Mouse (Mus musculus): ENCODE measurements around the gene Cfap97d1.

- TF ChIP-seq MAFK (IDR thresholded peaks at IDR 0.05; ENCODE audit: borderline replicate concordance, low read depth, low read length) (no peak), POLR2A (IDR thresholded peaks at IDR 0.05; ENCODE audit: control insufficient read depth in 1 of 2, insufficient read depth in 1 of 2, low read depth in 1 of 2, low read length in 2 of 2, poor library complexity in 1 of 2) (no peak), CTCF (IDR thresholded peaks at IDR 0.05 in 2 of 3, conservative IDR thresholded peaks at IDR 0.05 in 1 of 3; ENCODE audit: control insufficient read depth in 1 of 3, insufficient read depth in 1 of 3, low read depth in 2 of 3, low read length in 3 of 3, poor library complexity in 1 of 3, severe bottlenecking in 1 of 3) (no peak), E2F4 (IDR thresholded peaks at IDR 0.05; ENCODE audit: borderline replicate concordance, low read depth, low read length) (no peak)
Measured at GRCm38 (mm10) chr11:102011510-102011909, 27.4 kb downstream of the Cfap97d1 start.
